Mouse (Mus musculus) mature B cell (primary cell): ENCODE results near the gene Ablim1.

ENCODE experiments used
- in situ Hi-C: fragments of 300-500 bp; cut with MboI; formaldehyde crosslinking; loops from 2 replicates; pipeline ENCODE4 v1.14.3; 2019

The Ablim1 gene

DNA sequence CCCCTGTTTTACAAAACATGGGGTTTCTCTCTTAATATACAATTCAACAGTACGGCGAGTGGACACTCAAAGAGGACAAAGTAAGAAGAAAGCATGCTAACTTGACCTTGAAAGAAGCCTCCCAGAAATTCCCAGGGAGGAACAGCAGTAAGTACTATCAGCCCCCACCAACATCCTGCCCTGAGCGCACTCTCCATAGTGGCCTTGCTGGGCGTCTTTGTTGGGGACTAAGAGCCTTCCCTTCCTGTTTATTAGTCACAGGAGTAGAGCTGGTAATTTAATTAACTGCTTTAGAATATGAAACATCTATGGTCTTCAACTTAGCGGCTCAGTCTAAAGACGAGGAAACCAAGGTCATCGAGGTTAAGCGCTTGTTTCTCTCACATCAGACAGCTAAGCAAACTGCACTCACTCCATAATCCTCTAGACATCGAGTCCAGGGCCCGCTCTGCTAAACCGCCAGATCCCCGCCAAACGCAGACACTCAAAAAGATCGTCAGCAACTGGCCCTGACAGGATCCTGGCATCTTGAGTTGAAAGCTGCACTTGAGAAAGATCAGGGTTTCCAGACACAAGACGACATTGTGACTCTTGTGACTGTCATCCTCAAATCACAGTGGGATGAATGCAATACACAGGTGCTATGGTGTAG is 50.3 kb downstream of the Ablim1 start:
- in situ Hi-C loops: no loop called here

DNA sequence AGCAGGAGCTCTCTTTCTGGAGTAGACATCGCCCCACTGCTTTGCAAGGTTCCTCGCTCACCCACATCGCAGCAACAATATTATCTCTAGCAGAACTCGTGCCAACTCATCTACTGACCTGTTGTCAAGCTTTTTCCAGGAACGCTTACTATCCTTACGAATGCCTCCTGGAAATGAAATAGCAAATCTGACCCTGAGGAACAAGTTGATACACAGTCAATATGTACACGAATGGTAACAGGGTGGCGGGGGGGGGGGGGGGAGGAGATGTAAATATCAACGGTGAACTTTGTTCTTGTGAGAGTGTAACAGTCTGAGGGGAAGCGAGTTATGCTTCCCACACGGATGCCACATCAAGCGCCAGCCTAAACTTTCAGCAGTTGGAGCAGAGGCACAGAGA is 56.9 kb downstream of the Ablim1 start:
- in situ Hi-C loops: no loop called here

GRCm38 (mm10) chr19:57256666-57257065 is 58.1 kb downstream of the Ablim1 start:
- in situ Hi-C loops: no loop called here

DNA sequence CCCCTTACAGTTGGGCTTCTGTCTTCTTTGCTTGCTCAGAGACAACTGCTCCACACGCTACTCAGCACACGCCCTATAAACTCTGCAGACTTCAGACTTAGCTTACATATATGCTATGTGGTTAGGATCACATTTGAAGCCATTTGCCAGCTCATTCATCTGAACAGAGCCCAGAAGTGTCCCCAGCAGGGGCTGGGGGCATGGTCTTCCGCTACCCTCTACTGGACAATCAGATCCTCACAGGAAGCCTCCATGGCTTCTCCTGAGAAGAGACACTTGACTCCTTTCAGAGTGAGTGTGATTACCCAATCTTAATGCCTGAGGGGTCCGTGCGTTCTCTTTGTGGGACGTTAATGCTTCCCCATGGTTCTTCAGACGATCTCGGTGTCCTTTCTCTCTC is 59.6 kb downstream of the Ablim1 start:
- in situ Hi-C loops: no loop called here

GRCm38 (mm10) chr19:57252692-57253448 is 61.8 kb downstream of the Ablim1 start:
- in situ Hi-C loops: no loop called here

- in situ Hi-C loops: no loop called here
Measured at GRCm38 (mm10) chr19:57248781-57249180, 65.9 kb downstream of the Ablim1 start.

DNA sequence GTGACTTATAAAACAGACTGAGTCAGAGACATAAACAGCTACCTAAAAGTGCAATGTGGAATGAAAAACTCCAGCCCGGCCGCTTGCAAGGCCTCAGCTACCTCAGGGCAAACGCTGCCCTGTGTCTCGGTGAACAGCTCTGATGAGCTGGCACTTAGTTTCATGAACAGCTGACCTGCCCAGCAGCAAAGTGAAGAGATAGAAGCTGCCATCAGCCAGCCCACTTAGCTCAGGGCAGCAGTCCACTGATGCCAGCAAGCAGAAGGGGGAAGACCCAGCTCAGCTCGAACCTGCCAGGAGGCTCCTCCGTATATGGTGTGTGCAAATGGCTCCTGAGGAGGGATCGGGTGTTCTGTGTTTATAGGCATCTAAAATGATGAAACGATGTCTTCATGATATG is 67.5 kb downstream of the Ablim1 start:
- in situ Hi-C loops: no loop called here

- in situ Hi-C loops: no loop called here
Measured at GRCm38 (mm10) chr19:57244281-57244680, 70.4 kb downstream of the Ablim1 start.

- in situ Hi-C loops: no loop called here
Measured at GRCm38 (mm10) chr19:57243606-57244005, 71.1 kb downstream of the Ablim1 start.

GRCm38 (mm10) chr19:57243191-57243590 is 71.5 kb downstream of the Ablim1 start:
- in situ Hi-C loops: no loop called here

DNA sequence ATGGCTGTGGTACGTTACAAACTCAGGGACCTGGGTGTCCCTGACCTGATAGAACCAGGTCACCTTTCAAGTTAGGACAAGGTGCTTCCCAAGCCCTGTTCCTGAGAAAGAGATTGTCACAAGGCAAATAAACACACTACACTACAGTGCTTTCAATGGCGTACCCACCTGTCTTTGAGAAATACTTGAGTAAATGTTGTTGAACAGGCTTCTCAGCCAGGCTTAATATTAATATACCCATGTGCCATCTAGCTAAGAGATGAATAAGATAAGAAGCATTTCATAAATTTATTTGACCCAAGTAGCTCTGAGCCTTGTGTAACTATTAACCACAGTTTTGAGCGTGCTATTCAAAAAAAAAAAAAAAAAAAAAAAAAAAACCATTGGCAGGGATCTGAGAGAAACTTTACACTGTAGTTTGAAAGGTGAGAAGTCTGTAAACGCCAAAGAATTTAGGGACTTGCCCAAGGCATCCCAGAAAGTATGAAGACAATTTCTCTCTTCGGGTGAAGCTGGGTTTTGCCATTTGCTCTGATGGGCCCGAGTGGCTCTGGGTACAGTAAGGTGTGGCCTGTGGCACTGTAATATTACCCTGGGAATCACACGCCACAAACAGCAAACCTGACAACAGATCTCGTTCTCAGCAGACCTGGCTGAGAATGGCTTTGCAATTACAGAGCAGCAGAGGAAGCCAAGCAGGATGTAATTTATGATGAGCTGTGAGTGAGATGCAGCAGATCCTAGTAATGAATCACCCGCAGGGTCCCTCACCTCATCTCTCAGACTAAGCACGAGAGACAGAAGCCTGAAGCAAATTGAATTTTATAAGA is 73.1 kb downstream of the Ablim1 start:
- in situ Hi-C loops: no loop called here

- in situ Hi-C loops: no loop called here
Measured at GRCm38 (mm10) chr19:57240259-57240658, 74.5 kb downstream of the Ablim1 start.

DNA sequence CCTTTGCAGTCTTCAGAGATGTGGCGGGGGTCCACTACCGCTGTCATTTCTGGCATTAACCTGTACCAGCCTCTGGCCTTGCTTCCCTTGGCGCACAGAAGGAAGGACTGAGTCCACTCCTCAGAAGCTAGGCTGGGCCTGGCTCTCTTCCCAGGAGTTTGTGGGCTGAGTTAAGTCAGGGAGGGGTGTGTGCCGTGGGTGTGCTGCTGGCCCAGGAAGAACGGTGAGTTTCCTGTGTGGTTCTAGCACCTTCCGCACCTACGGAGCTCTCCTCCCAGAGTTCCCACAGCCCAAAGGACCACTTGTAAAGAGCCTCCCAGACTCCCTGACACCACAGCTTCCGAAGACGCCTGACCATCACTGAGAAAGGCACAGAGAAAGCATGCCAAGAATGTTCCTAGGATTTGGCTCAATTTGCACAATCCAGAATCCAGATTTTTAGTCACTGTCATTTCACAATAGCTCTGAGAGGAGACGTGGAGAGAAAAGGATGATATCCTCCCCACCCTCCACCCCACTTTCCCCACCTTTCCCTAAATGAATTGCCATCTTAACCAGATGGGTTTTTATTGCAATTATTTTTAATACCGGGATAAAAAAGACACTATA is 75.4 kb downstream of the Ablim1 start:
- in situ Hi-C loops: no loop called here

- in situ Hi-C loops: no loop called here
Measured at GRCm38 (mm10) chr19:57238461-57238860, 76.3 kb downstream of the Ablim1 start.

- in situ Hi-C loops: no loop called here
Measured at GRCm38 (mm10) chr19:57237534-57237933, 77.2 kb downstream of the Ablim1 start.

- in situ Hi-C loops: no loop called here
Measured at GRCm38 (mm10) chr19:57236647-57237046, 78.1 kb downstream of the Ablim1 start.

GRCm38 (mm10) chr19:57235931-57236330 is 78.8 kb downstream of the Ablim1 start:
- in situ Hi-C loops: no loop called here

- in situ Hi-C loops: no loop called here
Measured at GRCm38 (mm10) chr19:57230996-57231395, 83.7 kb downstream of the Ablim1 start.

DNA sequence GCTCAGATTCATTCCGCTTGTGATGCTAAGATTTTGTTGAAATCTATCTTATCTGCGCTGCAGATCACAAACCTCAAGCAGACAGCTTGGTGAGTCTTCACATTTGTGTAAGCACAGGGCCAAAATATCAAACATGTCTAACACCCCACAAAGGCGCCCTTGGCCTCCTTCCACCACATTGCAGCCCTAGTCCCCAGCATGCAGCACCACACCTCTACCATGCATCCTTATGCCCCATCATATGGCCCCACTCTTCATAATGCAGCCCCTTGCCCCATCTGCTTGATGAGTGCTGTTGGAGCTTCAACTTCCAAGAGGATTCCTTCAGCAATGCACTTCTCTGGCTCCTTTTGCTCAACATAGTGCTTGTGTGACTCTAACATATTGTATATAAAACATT is 85.6 kb downstream of the Ablim1 start:
- in situ Hi-C loops: no loop called here

DNA sequence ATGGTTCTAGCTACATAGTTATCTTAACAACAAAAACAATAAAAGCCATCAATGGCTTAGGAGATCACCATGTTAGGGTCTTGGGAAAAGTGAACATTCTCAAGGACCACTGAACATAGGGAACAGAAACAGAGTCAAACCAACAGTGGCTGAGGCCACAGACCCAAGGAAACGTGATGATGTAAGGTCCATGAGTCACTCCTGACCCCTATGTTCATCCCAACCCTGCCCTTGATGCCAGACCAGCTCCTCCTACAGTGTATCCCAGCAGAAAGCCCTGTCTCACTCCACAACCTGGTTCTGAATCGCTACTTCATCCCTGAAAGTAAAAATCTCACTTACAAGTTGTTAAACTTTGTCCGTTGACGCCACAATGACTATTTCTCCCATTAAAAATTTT is 86.1 kb downstream of the Ablim1 start:
- in situ Hi-C loops: no loop called here

DNA sequence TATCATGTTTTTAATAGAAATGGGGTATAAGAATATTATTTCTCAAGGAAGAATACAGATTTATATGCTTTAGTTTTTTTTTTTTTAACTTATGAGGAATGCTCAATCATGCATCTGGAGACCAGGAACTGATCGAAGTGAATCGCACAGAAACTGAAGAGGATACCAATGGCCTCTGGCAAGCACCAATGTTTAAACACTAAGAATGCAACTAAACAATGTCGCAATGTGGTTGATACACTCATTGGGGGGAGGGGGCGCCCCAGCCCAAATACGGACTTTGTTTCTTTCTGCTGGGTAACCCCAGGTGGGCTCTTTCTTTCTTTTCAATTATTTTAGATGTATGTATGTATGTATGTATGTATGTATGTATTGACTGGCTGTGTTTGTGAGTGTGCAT is 90.3 kb downstream of the Ablim1 start:
- in situ Hi-C loops: no loop called here

GRCm38 (mm10) chr19:57223686-57224085 is 91.0 kb downstream of the Ablim1 start:
- in situ Hi-C loops: no loop called here
